Mouse (Mus musculus) myocyte (in vitro differentiated cells): ENCODE measurements around the gene Fndc11.

Experiments used
- MAX ChIP-seq: IDR thresholded peaks from one replicate; pipeline ENCODE4 v1.6.1; 2011; ENCODE audit warnings: low read depth, mild to moderate bottlenecking, control low read depth
- POLR2A ChIP-seq: IDR thresholded peaks from one replicate; pipeline ENCODE4 v1.6.1; 2011; ENCODE audit warnings: low read depth, mild to moderate bottlenecking, control low read depth, moderate library complexity; ENCODE audit not compliant: insufficient read length

DNA sequence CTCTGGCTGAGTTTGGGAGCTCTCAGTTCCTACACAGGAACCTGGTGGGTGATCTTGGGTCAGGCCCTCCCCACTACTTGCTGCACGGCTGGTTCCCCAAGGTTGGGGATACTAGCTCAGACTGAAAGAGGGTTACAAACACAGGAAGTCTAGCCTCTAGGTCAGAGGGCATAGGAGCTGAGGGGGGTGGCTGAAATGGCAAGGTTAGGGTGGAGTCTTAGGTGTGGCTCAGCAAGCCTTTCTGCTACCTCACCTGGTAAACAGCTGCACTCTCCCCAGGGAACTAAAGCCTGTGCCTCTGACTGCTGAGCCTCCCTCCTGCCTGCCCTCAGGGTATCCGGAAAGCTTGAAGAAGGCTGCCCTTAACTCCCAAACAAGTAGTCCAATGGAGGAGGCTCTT lies 31.1 kb upstream of the Fndc11 start:
- TF ChIP-seq POLR2A (no peak), MAX (no peak)
